26 mouse cellular contexts compared by ENCODE assay signal in the genomic region with DNA sequence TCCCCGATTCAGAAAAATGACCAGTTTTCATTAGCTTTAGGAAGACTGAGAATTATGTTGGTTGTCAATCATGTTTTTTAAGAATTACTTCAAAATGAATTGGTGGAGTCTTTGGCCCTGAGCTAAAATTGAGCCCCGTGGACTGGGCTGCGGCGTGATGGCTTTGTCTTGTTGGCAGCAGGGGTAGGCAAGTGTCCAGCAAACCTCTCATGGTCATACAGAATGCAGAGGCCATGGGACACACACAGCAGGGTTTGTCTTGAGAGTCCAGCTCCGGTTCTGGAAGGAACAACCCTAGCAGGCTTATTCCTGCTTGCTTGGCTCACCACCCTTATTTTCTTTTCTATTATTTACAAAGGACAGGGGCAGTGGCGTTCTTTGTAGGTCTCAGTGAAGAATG. TPM values are rescaled to one million over a fixed set of nuclear protein-coding genes. Genes with fewer than 3 reads are reported as not detected.
DNase-seq lines count a peak whose midpoint lies in the region; ATAC-seq lines count a peak whose summit lies in the region.
"Had no signal": no experiment of that assay in that cellular context is flagged by ENCODE, and none has a peak within 500 bp of the region (broad histone marks: within the 10 kb centered on the region; RNA-seq: fewer than 3 reads in every experiment).

No protein-coding gene starts in this region.

- no peaks in the 10 kb centered on the region for H3K4me1 ChIP-seq in heart, embryonic 11.5 days (ENCODE audit: control insufficient read depth, insufficient read depth, low read length)
- H3K4me1 ChIP-seq: embryonic facial prominence, embryonic 12.5 days had no signal

- no peak for ATAC-seq in heart, embryonic 11.5 days (replicated peaks; ENCODE audit: insufficient number of reproducible peaks, low FRiP score, low TSS enrichment)
- ATAC-seq: activated CD4-positive, CD25-positive, alpha-beta regulatory T cell, adult 4 months; CD4-positive, CD25-positive, alpha-beta regulatory T cell, adult 4 months; forebrain, embryonic 13.5 days; forebrain, embryonic 15.5 days; forebrain, postnatal 0 days; Patski had no signal

- intact Hi-C loops in left cerebral cortex, postnatal 4 days (cut with DNase I): no loop called here

- H3K27me3 ChIP-seq in heart, embryonic 11.5 days (ENCODE audit: control insufficient read depth, insufficient read depth, low read length): no peaks in the 10 kb centered on the region
- H3K27me3 ChIP-seq: CH12.LX; embryonic facial prominence, embryonic 12.5 days; forebrain, embryonic 13.5 days; forebrain, embryonic 15.5 days had no signal

- peak; percentile 43 to 52 for DNase-seq in cerebellum, postnatal 10 days
- no peak for DNase-seq in cerebellum, postnatal 36 days
- DNase-seq in heart, adult 11 months: peak; percentile 87
- peak; percentile 28 for DNase-seq in left cerebral cortex, postnatal 4 days
- DNase-seq in left cerebral cortex, adult 9 months (ENCODE audit: low spot score in 2 of 2): no peak
- DNase-seq: adrenal gland, adult 8-10 months; adrenal gland, postnatal 14 days; adrenal gland, postnatal 36 days; cerebellum, adult 11 months; cerebellum, adult 18-20 months; cerebellum, adult 8-10 months; cerebellum, adult 9-11 months; forebrain, postnatal 0 days had no signal

- H3K4me2 ChIP-seq in heart, embryonic 11.5 days: no peak overlapping the region
- H3K4me2 ChIP-seq: embryonic facial prominence, embryonic 12.5 days; forebrain, embryonic 13.5 days; forebrain, embryonic 15.5 days had no signal

- no peaks in the 10 kb centered on the region for H3K36me3 ChIP-seq in heart, embryonic 11.5 days (ENCODE audit: control insufficient read depth, insufficient read depth, low read length)
- H3K36me3 ChIP-seq: embryonic facial prominence, embryonic 10.5 days; embryonic facial prominence, embryonic 12.5 days; forebrain, embryonic 15.5 days; G1E had no signal

- no peaks in the 10 kb centered on the region for H3K9me3 ChIP-seq in heart, embryonic 11.5 days (replicated peaks; ENCODE audit: control insufficient read depth, low read length)
- H3K9me3 ChIP-seq: embryonic facial prominence, embryonic 10.5 days; embryonic facial prominence, embryonic 12.5 days; forebrain, embryonic 13.5 days; forebrain, embryonic 15.5 days had no signal

- H3K27ac ChIP-seq in heart, embryonic 11.5 days (ENCODE audit: low read depth, low read length): no peak overlapping the region
- H3K27ac ChIP-seq: embryonic facial prominence, embryonic 10.5 days; embryonic facial prominence, embryonic 12.5 days; forebrain, embryonic 13.5 days; forebrain, embryonic 15.5 days had no signal

- no peak overlapping the region for H3K9ac ChIP-seq in heart, embryonic 11.5 days (ENCODE audit: low read depth, low read length)
- H3K9ac ChIP-seq: embryonic facial prominence, embryonic 12.5 days; forebrain, embryonic 13.5 days; forebrain, embryonic 15.5 days; forebrain, postnatal 0 days had no signal

- 75% methylated on average over 6 of the region's 6 CpGs for WGBS in heart, embryonic 11.5 days (ENCODE audit: insufficient replicate concordance)

- no peak overlapping the region for H3K4me3 ChIP-seq in heart, embryonic 11.5 days (ENCODE audit: low read depth, low read length)
- H3K4me3 ChIP-seq: embryonic facial prominence, embryonic 10.5 days; embryonic facial prominence, embryonic 12.5 days; forebrain, embryonic 13.5 days; forebrain, embryonic 15.5 days had no signal

RNA-seq across cellular contexts. Expression of gene Pcp4, which starts 33.8 kb away (rescaled TPM):
- 3.1 and 4.0 TPM in 2 replicates for polyA plus RNA-seq in heart, embryonic 11.5 days (2014; fragmentation: Nextera tagmentation; extraction: Ambion mirVana)
- total RNA-seq in left cerebral cortex, postnatal 4 days (2021): 100 to 1,000 TPM; 151 to 164 TPM
- total RNA-seq: G1E had no signal
- polyA plus RNA-seq: CD4-positive, CD25-positive, alpha-beta regulatory T cell, adult 4 months; G1E had no signal

RNA-seq across cellular contexts. Expression of gene Itgb2l, which starts 57.8 kb away (rescaled TPM):
- polyA plus RNA-seq in heart, embryonic 11.5 days (2014; fragmentation: Nextera tagmentation; extraction: Ambion mirVana): 0.17 TPM in 1 of 2 replicates, not detected in the other
- total RNA-seq in left cerebral cortex, postnatal 4 days (2021): not detected
- total RNA-seq: adrenal gland, adult 18-20 months; adrenal gland, adult 8-10 months; adrenal gland, postnatal 36 days; forebrain, postnatal 0 days had no signal
- polyA plus RNA-seq: activated CD4-positive, CD25-positive, alpha-beta regulatory T cell, adult 4 months; CD4-positive, CD25-positive, alpha-beta regulatory T cell, adult 4 months; cortical plate, adult 2 months; embryonic facial prominence, embryonic 10.5 days; forebrain, embryonic 11.5 days; forebrain, embryonic 13.5 days; forebrain, embryonic 15.5 days; G1E had no signal

Comparison
In these comparisons a context has a peak if more than half of its experiments do, and no peak if none do; other contexts are left out.
1. DNase-seq: peak in cerebellum, postnatal 10 days (2 of 2), heart, adult 11 months (single experiment) and left cerebral cortex, postnatal 4 days (single experiment); none in cerebellum, postnatal 36 days (0 of 2) and left cerebral cortex, adult 9 months (0 of 2).